Mouse (Mus musculus) lung, postnatal 0 days (tissue): Measurements from ENCODE around the gene Nkx1-2. TPM values are rescaled to one million over a fixed set of nuclear protein-coding genes. Genes with fewer than 3 reads are reported as not detected.

Experiments used
- ATAC-seq: fragments of 200-750 bp; cut with Nextera tagmentation; 2 replicates; pipeline ENCODE4 v1.8.0; 2017; ENCODE audit warnings: moderate library complexity
- DNase-seq: peaks from one replicate; pipeline ENCODE4 v3.0.0-alpha.2; 2016; ENCODE audit warnings: low spot score
- H3K27ac ChIP-seq: fragments of 300-500 bp; sonication (generic); 2 replicates; pipeline ENCODE4 v1.5.1; 2014; ENCODE audit warnings: antibody characterized with exemption, mild to moderate bottlenecking, low read length, mixed read lengths
- H3K27me3 ChIP-seq: fragments of 300-500 bp; sonication (generic); replicated peaks from 2 replicates; pipeline ENCODE4 v1.6.1; 2014; ENCODE audit warnings: low read length, mixed read lengths; ENCODE audit not compliant: insufficient read depth
- H3K36me3 ChIP-seq: fragments of 300-500 bp; sonication (generic); 2 replicates; pipeline ENCODE4 v1.6.1; 2014; ENCODE audit warnings: low read length, mixed read lengths; ENCODE audit not compliant: insufficient read depth
- H3K4me1 ChIP-seq: fragments of 300-500 bp; sonication (generic); 2 replicates; pipeline ENCODE4 v1.6.1; 2014; ENCODE audit warnings: antibody characterized with exemption, low read depth, low read length, mixed read lengths; ENCODE audit not compliant: insufficient read depth
- H3K4me2 ChIP-seq: fragments of 300-500 bp; sonication (generic); replicated peaks from 2 replicates; pipeline ENCODE4 v1.6.1; 2014; ENCODE audit warnings: low read depth, mild to moderate bottlenecking, low read length, moderate library complexity, mixed read lengths
- H3K4me3 ChIP-seq: fragments of 300-500 bp; sonication (generic); 2 replicates; pipeline ENCODE4 v1.5.1; 2014; ENCODE audit warnings: low read depth, low read length
- H3K9ac ChIP-seq: fragments of 300-500 bp; sonication (generic); replicated peaks from 2 replicates; pipeline ENCODE4 v1.6.1; 2014; ENCODE audit warnings: low read depth, mild to moderate bottlenecking
- H3K9me3 ChIP-seq: fragments of 300-500 bp; sonication (generic); 2 replicates; pipeline ENCODE4 v1.6.1; 2016; ENCODE audit warnings: low read length, mixed read lengths
- CTCF ChIP-seq: IDR thresholded peaks from 2 replicates; pipeline ENCODE4 v1.5.1; 2016; ENCODE audit warnings: antibody characterized with exemption, mild to moderate bottlenecking
- EP300 ChIP-seq: IDR thresholded peaks from 2 replicates; pipeline ENCODE4 v1.6.1; 2016; ENCODE audit warnings: antibody characterized with exemption, mild to moderate bottlenecking, control low read depth
- WGBS: fragments of 180-500 bp; shearing (Covaris S2); extraction: QIAGEN DNeasy Blood & Tissue Kit; methylation state at CpG from one replicate; pipeline ENCODE4 v1.1.7; 2014; 5-methylcytosine and 5-hydroxymethylcytosine counted together
- polyA plus RNA-seq: library from polyadenylated mRNA; unstranded; fragments of >200 nt; fragmentation: Nextera tagmentation; extraction: Ambion mirVana; gene quantifications from 2 replicates; pipeline ENCODE4 v1.2.1, GENCODE M21; 2015

Gene Nkx1-2
- polyA plus RNA-seq, 1 experiment from 2014 or later, result not detected

DNA sequence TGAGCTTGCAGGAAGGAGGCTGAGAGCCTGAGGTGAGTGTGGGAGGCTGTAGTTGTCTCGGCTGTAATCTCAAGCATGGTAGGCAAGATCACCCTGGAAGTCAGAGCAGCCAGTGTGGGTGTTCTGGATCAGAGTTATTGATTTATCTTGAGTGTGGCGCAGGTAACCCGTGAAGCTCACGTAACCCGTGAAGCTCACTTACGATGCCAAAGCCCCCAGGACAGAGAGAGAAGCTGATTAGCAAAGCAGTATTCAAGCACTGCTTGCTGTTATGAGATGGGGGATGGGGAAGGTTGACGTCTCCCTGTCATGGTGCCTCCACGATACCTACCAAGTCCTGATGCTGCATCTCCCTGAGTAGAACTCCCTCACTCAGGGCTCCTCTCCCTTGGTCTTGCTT is 20.1 kb upstream of the Nkx1-2 start:
- H3K27me3 ChIP-seq, result no peaks in the 10 kb centered on the region
- ATAC-seq (no peak), DNase-seq (no peak)
- H3K4me2 ChIP-seq, result no peak overlapping the region
- WGBS, result 93% methylated on average over 8 of the region's 8 CpGs
- TF ChIP-seq CTCF, result no peak
- TF ChIP-seq EP300, result no peak
- H3K9me3 ChIP-seq, result no peaks in the 10 kb centered on the region
- H3K4me1 ChIP-seq, result no peaks in the 10 kb centered on the region
- no peak overlapping the region for H3K9ac ChIP-seq
- no peak overlapping the region for H3K27ac ChIP-seq
- no peak overlapping the region for H3K4me3 ChIP-seq
- H3K36me3 ChIP-seq, result no peaks in the 10 kb centered on the region

DNA sequence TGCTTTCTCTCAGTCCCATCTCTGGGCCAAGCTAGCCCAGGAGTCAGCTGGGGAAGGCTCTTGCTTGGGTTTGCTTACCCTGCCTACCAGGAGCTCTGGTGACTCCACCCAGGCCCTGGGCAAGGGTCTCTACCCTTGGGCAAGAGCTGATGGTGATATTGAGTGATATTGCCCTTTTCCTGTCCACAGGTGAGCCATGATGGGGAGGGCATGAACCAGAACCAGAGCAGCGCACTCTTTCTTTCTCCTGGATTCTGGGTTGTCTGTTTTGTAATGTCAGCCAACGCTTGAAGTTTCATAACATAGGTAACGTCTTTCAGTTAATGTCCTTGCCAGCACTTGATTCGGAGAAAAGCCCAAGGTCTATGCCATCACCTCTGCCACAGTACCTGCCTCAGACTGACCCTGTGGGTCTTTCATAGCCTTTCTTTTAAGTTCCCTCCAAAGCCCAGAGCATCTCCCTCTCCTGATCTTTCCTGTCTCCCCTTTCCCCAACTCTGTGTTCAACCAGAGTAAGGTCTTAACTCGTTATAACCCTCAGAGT is 17.7 kb upstream of the Nkx1-2 start:
- TF ChIP-seq CTCF, result no peak
- no peak for TF ChIP-seq EP300
- H3K9me3 ChIP-seq, result no peaks in the 10 kb centered on the region
- DNase-seq, result no peak
- no peak overlapping the region for H3K27ac ChIP-seq
- H3K27me3 ChIP-seq, result no peaks in the 10 kb centered on the region
- no peak overlapping the region for H3K4me2 ChIP-seq
- H3K4me3 ChIP-seq, result no peak overlapping the region
- H3K9ac ChIP-seq, result no peak overlapping the region
- 87% methylated on average over 5 of the region's 5 CpGs for WGBS
- no peaks in the 10 kb centered on the region for H3K36me3 ChIP-seq
- ATAC-seq, result no peak
- H3K4me1 ChIP-seq, result no peaks in the 10 kb centered on the region

DNA sequence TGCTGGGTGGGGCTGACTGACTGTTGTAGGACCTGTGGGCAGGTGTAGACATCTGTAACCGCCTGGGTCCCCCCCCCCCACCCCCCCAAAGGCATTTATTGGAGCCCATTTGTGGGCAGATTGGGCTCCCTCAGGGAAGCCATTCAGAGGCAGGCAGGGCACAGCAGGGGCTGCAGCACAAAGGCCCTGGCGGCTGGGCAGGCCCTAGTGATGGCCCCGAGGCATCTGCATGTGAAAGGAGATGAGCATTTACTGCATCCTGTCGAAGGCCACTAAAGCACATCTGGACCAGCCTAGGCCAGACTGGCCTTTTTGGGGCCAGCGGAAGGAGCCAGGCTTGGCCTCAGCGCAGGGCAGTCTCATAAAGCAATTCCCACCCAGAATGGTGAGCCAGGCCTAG is 17.0 kb upstream of the Nkx1-2 start:
- H3K4me2 ChIP-seq, result no peak overlapping the region
- ATAC-seq (no peak), DNase-seq (no peak)
- H3K27ac ChIP-seq, result no peak overlapping the region
- H3K27me3 ChIP-seq, result no peaks in the 10 kb centered on the region
- H3K36me3 ChIP-seq, result no peaks in the 10 kb centered on the region
- no peak for TF ChIP-seq CTCF
- TF ChIP-seq EP300, result no peak
- H3K4me1 ChIP-seq, result no peaks in the 10 kb centered on the region
- no peaks in the 10 kb centered on the region for H3K9me3 ChIP-seq
- 68% methylated on average over 6 of the region's 6 CpGs for WGBS
- no peak overlapping the region for H3K4me3 ChIP-seq
- no peak overlapping the region for H3K9ac ChIP-seq

DNA sequence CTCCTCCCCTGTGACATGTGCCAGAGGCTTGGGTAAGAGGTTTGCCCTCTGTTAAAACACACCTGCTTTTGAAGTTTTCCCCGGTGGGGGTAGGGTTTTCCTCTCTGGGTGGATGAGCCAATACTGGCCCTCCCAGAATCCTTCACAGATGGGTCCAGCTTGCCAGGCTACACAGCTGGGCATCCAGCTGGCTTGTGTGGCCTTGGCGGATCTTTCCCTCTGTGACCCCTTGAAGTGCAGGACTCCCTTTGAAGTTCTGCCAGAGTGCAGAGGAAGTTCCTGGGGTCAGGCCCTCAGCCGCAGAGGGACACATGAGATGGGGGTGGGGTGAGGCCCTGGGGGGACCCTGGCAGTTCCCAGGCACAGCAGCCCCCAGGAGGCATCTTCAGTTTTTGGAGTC is 15.9 kb upstream of the Nkx1-2 start:
- Histone ChIP-seq H3K4me3 (no peak overlapping the region), H3K4me1 (no peaks in the 10 kb centered on the region), H3K9ac (no peak overlapping the region), H3K36me3 (no peaks in the 10 kb centered on the region), H3K27ac (no peak overlapping the region), H3K9me3 (no peaks in the 10 kb centered on the region), H3K4me2 (no peak overlapping the region), H3K27me3 (no peaks in the 10 kb centered on the region)
- DNase-seq, result no peak
- 26% methylated on average over 3 of the region's 3 CpGs for WGBS
- peak; percentile 12; the same call in 1 of the 2 replicates for ATAC-seq
- no peak for TF ChIP-seq EP300
- TF ChIP-seq CTCF, result no peak

DNA sequence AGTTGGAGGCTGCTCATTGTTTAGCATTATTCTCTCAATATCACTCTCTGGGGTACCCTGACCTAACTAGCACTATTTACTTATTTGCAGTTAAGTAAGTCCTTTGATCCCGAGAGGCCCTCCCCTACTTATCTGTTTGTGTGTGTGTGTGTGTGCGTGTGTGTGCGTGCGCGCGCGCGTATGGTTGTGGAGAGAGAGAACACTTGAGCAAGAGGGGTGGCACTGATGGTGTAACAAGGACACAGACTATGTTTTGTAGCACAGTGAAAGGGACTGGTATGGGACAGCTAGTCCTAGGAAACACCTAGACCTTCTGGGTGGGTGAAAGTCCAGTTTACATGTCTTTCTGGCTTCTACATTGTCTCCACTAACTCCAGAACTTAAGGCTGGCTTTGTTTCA is 12.1 kb upstream of the Nkx1-2 start:
- Histone ChIP-seq H3K9me3 (no peaks in the 10 kb centered on the region), H3K4me2 (no peak overlapping the region), H3K36me3 (no peaks in the 10 kb centered on the region), H3K27me3 (no peaks in the 10 kb centered on the region), H3K27ac (no peak overlapping the region), H3K4me1 (no peaks in the 10 kb centered on the region), H3K4me3 (no peak overlapping the region), H3K9ac (no peak overlapping the region)
- no peak for TF ChIP-seq CTCF
- no peak for TF ChIP-seq EP300
- DNase-seq (no peak), ATAC-seq (no peak)
- 91% methylated on average over 8 of the region's 8 CpGs for WGBS

DNA sequence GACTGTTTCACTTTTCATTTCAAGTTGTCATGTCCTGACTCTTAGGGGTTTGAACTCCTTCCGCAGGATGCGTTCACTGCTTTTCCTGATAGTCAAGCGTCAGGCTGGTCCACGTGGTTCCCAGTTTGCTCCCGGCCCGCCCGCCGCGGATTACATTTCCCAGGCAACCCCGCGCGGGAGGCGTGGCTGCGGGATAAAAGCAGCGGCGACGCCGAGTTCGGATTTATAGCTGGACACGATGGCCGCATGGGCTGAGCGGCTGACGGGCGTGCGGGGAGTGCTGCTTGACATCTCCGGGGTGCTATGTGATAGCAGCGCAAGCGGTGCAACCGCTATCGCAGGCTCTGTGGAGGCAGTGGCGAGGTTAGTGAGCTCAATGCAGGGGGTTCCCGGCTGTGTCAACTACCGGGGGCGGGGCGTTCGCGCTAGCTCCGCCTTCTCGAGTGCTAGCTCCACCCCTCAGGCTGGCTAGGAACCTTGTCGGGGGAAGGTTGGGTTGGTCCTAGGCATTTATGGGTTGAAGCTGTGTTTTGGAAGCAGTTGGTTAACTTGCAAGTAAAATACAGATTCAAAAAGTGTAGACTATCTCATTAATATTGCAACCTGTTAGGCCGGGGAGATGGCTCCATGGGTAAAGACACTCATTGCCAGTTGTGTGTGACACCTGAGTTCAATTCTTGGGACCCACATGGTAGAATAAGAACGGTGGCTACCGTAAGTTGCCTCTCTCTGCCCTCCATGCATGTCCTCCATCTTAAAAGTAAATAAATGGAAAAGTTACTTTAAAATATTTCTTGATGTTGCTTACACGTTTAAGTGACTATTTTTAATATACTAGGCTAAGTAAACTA is 11.3 kb upstream of the Nkx1-2 start, which contains the start of gene Lhpp:
TSS of gene Lhpp (plus strand) at position 171 of the 851 bp plus-strand sequence.
- peak within 1 kb of the TSS; percentile 66 for H3K4me2 ChIP-seq
- no peaks in the 10 kb centered on the region for H3K9me3 ChIP-seq
- H3K4me1 ChIP-seq, result no peaks in the 10 kb centered on the region
- H3K36me3 ChIP-seq, result no peaks in the 10 kb centered on the region
- ATAC-seq (peak; percentile 93), DNase-seq (peak; percentile 87)
- H3K27me3 ChIP-seq, result no peaks in the 10 kb centered on the region
- TF ChIP-seq EP300, result no peak
- TF ChIP-seq CTCF, result no peak
- peak within 1 kb of the TSS; percentile 49 for H3K4me3 ChIP-seq
- 8% methylated on average over 44 of the region's 44 CpGs for WGBS
- 0 out of 2 replicates have a peak within 1 kb of the TSS, but pooled peaks have one; percentile 9 for H3K9ac ChIP-seq
- H3K27ac ChIP-seq, result no peak within 1 kb of the TSS
